Comparison of ENCODE assay signal across 9 mouse cellular contexts in genomic region chr2:144329937-144330336, GRCm38 (mm10). TPM values are rescaled to one million over a fixed set of nuclear protein-coding genes. Genes with fewer than 3 reads are reported as not detected.
DNase-seq lines count a peak whose midpoint lies in the region; ATAC-seq and TF ChIP-seq lines count a peak whose summit lies in the region.
"Had no signal": no experiment of that assay in that cellular context is flagged by ENCODE, and none has a peak within 500 bp of the region (broad histone marks: within the 10 kb centered on the region; RNA-seq: fewer than 3 reads in every experiment).

No protein-coding gene starts in this region.

- 4% methylated on average over 10 of the region's 10 CpGs for WGBS in intestine, embryonic 16.5 days
- under 1% methylated on average over 10 of the region's 10 CpGs for WGBS in neural tube, embryonic 11.5 days

- no peak for TF ChIP-seq CTCF in cortical plate, adult 2 months (IDR thresholded peaks at IDR 0.05; ENCODE audit: extremely low read depth, insufficient read depth, low read length)

- DNase-seq in kidney, adult 11 months = peak; percentile 24
- no peak for DNase-seq in kidney, adult 9 months
- DNase-seq in neural tube, embryonic 11.5 days (ENCODE audit: low spot score) = no peak
- no peak for DNase-seq in urinary bladder, postnatal 14 days (ENCODE audit: low spot score)
- DNase-seq: thymus, postnatal 36 days had no signal

- no peak overlapping the region for H3K27ac ChIP-seq in cortical plate, adult 2 months (ENCODE audit: insufficient read depth, low read length)
- no peak overlapping the region for H3K27ac ChIP-seq in intestine, embryonic 16.5 days (ENCODE audit: low read length)
- no peak overlapping the region for H3K27ac ChIP-seq in neural tube, embryonic 11.5 days (ENCODE audit: low read depth, low read length)

- no peaks in the 10 kb centered on the region for H3K9me3 ChIP-seq in intestine, embryonic 16.5 days (ENCODE audit: control insufficient read depth, low read length)
- H3K9me3 ChIP-seq in neural tube, embryonic 11.5 days (ENCODE audit: control insufficient read depth, low read length) = no peaks in the 10 kb centered on the region

- no peak for ATAC-seq in intestine, embryonic 16.5 days
- no peak for ATAC-seq in neural tube, embryonic 11.5 days (ENCODE audit: insufficient read depth, low FRiP score, low TSS enrichment)
- no peak for ATAC-seq in CD4-positive, CD25-positive, alpha-beta regulatory T cell, adult 4 months

- peak overlapping the region; percentile 91 for H3K4me3 ChIP-seq in cortical plate, adult 2 months (ENCODE audit: insufficient read depth, low read length)
- H3K4me3 ChIP-seq in intestine, embryonic 16.5 days (ENCODE audit: low read length) = peak overlapping the region; percentile 61
- peak overlapping the region; percentile 41 for H3K4me3 ChIP-seq in neural tube, embryonic 11.5 days (ENCODE audit: low read depth, low read length)

- H3K4me2 ChIP-seq in intestine, embryonic 16.5 days (ENCODE audit: low read depth, low read length) = peak overlapping the region; percentile 95
- H3K4me2 ChIP-seq in neural tube, embryonic 11.5 days (ENCODE audit: low read depth) = no peak overlapping the region

- TF ChIP-seq POLR2A in cortical plate, adult 2 months (IDR thresholded peaks at IDR 0.05; ENCODE audit: extremely low read depth, insufficient read depth, low read length) = no peak

- no peaks in the 10 kb centered on the region for H3K36me3 ChIP-seq in intestine, embryonic 16.5 days (ENCODE audit: control insufficient read depth, insufficient read depth, low read length)
- H3K36me3 ChIP-seq in neural tube, embryonic 11.5 days (ENCODE audit: control insufficient read depth, insufficient read depth, low read length) = no peaks in the 10 kb centered on the region

- H3K4me1 ChIP-seq in cortical plate, adult 2 months (ENCODE audit: control insufficient read depth, insufficient read depth, low read length) = no peaks in the 10 kb centered on the region
- peaks cover 31% of the 10 kb centered on the region for H3K4me1 ChIP-seq in intestine, embryonic 16.5 days (ENCODE audit: control insufficient read depth, insufficient read depth, low read length)
- H3K4me1 ChIP-seq in neural tube, embryonic 11.5 days (ENCODE audit: control insufficient read depth, insufficient read depth, low read length) = peaks cover 21% of the 10 kb centered on the region

- peaks cover 22% of the 10 kb centered on the region for H3K27me3 ChIP-seq in intestine, embryonic 16.5 days (replicated peaks; ENCODE audit: control insufficient read depth, insufficient read depth, low read length)
- peaks cover 61% of the 10 kb centered on the region for H3K27me3 ChIP-seq in neural tube, embryonic 11.5 days (ENCODE audit: control insufficient read depth, insufficient read depth, low read length)

- H3K9ac ChIP-seq in intestine, embryonic 16.5 days (ENCODE audit: low read depth, low read length) = no peak overlapping the region
- H3K9ac ChIP-seq in neural tube, embryonic 11.5 days (ENCODE audit: low read length) = no peak overlapping the region

RNA-seq across cellular contexts. Expression of gene Ovol2, which starts 2.0 kb away (rescaled TPM):
- 15.0 and 16.4 TPM in 2 replicates for polyA plus RNA-seq in cortical plate, adult 2 months (2012; rRNA removed)
- polyA plus RNA-seq in intestine, embryonic 16.5 days (2015; fragmentation: Nextera tagmentation; extraction: Ambion mirVana) = 1.2 TPM in 2 replicates
- polyA plus RNA-seq in neural tube, embryonic 11.5 days (2014; fragmentation: Nextera tagmentation; extraction: Ambion mirVana) = not detected in 2 replicates
- not detected for polyA plus RNA-seq in CD4-positive, CD25-positive, alpha-beta regulatory T cell, adult 4 months (2017; shearing (Covaris generic))
- polyA plus RNA-seq: cerebellum, adult 2 months had no signal

RNA-seq across cellular contexts. Expression of gene Kat14, which starts 38.8 kb away (rescaled TPM):
- polyA plus RNA-seq in cortical plate, adult 2 months (2012; rRNA removed) = 33.8 and 35.5 TPM in 2 replicates
- polyA plus RNA-seq in intestine, embryonic 16.5 days (2015; fragmentation: Nextera tagmentation; extraction: Ambion mirVana) = 44.7 and 45.5 TPM in 2 replicates
- 37.7 and 41.1 TPM in 2 replicates for polyA plus RNA-seq in neural tube, embryonic 11.5 days (2014; fragmentation: Nextera tagmentation; extraction: Ambion mirVana)
- polyA plus RNA-seq in CD4-positive, CD25-positive, alpha-beta regulatory T cell, adult 4 months (2017; shearing (Covaris generic)) = 10 to 100 TPM; 16.5 to 16.7 TPM

RNA-seq across cellular contexts. Expression of gene Pet117, which starts 38.9 kb away (rescaled TPM):
- polyA plus RNA-seq in cortical plate, adult 2 months (2012; rRNA removed) = 1.0 TPM in 1 of 2 replicates, not detected in the other
- polyA plus RNA-seq in intestine, embryonic 16.5 days (2015; fragmentation: Nextera tagmentation; extraction: Ambion mirVana) = 1.3 and 4.2 TPM in 2 replicates
- polyA plus RNA-seq in neural tube, embryonic 11.5 days (2014; fragmentation: Nextera tagmentation; extraction: Ambion mirVana) = not detected in 2 replicates
- polyA plus RNA-seq in CD4-positive, CD25-positive, alpha-beta regulatory T cell, adult 4 months (2017; shearing (Covaris generic)) = 1 to 10 TPM in 1 of 2 experiments, not detected in 1; 1.8 TPM
- polyA plus RNA-seq: cerebellum, adult 2 months had no signal

RNA-seq across cellular contexts. Expression of gene Snx5, which starts 59.2 kb away (rescaled TPM):
- polyA plus RNA-seq in cortical plate, adult 2 months (2012; rRNA removed) = 84.6 and 85.6 TPM in 2 replicates
- 147 and 149 TPM in 2 replicates for polyA plus RNA-seq in intestine, embryonic 16.5 days (2015; fragmentation: Nextera tagmentation; extraction: Ambion mirVana)
- 94.0 and 106 TPM in 2 replicates for polyA plus RNA-seq in neural tube, embryonic 11.5 days (2014; fragmentation: Nextera tagmentation; extraction: Ambion mirVana)
- 10 to 100 TPM; 57.7 to 79.5 TPM for polyA plus RNA-seq in CD4-positive, CD25-positive, alpha-beta regulatory T cell, adult 4 months (2017; shearing (Covaris generic))

RNA-seq across cellular contexts. Expression of gene Mgme1, which starts 59.5 kb away (rescaled TPM):
- polyA plus RNA-seq in cortical plate, adult 2 months (2012; rRNA removed) = 5.6 and 5.9 TPM in 2 replicates
- polyA plus RNA-seq in intestine, embryonic 16.5 days (2015; fragmentation: Nextera tagmentation; extraction: Ambion mirVana) = 22.8 and 23.9 TPM in 2 replicates
- 16.8 and 17.0 TPM in 2 replicates for polyA plus RNA-seq in neural tube, embryonic 11.5 days (2014; fragmentation: Nextera tagmentation; extraction: Ambion mirVana)
- 10 to 100 TPM in 1 of 2 experiments, 1 to 10 TPM in 1; 7.7 to 13.6 TPM for polyA plus RNA-seq in CD4-positive, CD25-positive, alpha-beta regulatory T cell, adult 4 months (2017; shearing (Covaris generic))

Comparison
In these comparisons a context has a peak if more than half of its experiments do, and no peak if none do; other contexts are left out.
1. H3K4me3 ChIP-seq: peak in every context shown above with its lines; median percentile 91 in cortical plate, adult 2 months; 61 in intestine, embryonic 16.5 days; 41 in neural tube, embryonic 11.5 days.